ENCODE assay signal across 8 mouse cellular contexts in the genomic region with DNA sequence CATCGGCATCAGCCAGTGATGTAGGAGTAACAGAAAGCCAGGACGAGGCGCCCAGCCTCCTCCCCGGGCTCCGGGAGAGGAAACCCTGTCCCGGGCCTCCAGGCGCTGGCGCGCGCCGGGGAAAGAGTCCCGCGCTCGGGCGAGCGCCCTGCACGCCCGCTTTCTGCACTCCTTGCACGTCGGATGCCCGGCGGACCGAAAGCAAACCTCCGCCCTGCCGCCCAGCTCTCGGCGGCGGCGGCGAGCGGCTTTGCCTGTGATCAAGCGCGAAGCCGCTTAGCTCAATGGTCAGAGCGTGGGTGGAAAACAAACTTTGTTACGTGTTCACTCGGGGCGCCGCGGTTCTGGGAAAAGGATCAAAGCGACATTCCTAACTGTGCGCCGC. TPM values are rescaled to one million over a fixed set of nuclear protein-coding genes. Genes with fewer than 3 reads are reported as not detected.
DNase-seq lines count a peak whose midpoint lies in the region; ATAC-seq and TF ChIP-seq lines count a peak whose summit lies in the region.

No protein-coding gene starts in this region.

- under 1% methylated on average over 43 of the region's 43 CpGs for WGBS in bone marrow, adult 2 months
- WGBS in embryonic facial prominence, embryonic 15.5 days: 0% methylated on average over 43 of the region's 43 CpGs
- under 1% methylated on average over 43 of the region's 43 CpGs for WGBS in kidney, embryonic 14.5 days
- under 1% methylated on average over 43 of the region's 43 CpGs for WGBS in liver, embryonic 12.5 days (ENCODE audit: insufficient replicate concordance)
- under 1% methylated on average over 43 of the region's 43 CpGs for WGBS in stomach, embryonic 14.5 days

- DNase-seq in B cell, adult 2 months: peak; percentile 70 to 73
- peak; percentile 55 to 68 for DNase-seq in heart, adult 9 months (ENCODE audit: low spot score in 2 of 2)
- DNase-seq in naive thymus-derived CD4-positive, alpha-beta T cell, adult 2 months (ENCODE audit: low read depth): peak; percentile 64

- peak overlapping the region; percentile 80 for H3K27ac ChIP-seq in bone marrow, adult 2 months (ENCODE audit: control insufficient read depth, insufficient read depth, low read depth, low read length, poor library complexity)
- H3K27ac ChIP-seq in embryonic facial prominence, embryonic 15.5 days (replicated peaks): peak overlapping the region; percentile 93
- H3K27ac ChIP-seq in kidney, embryonic 14.5 days (ENCODE audit: low read depth, low read length): peak overlapping the region; percentile 91
- peak overlapping the region; percentile 96 for H3K27ac ChIP-seq in liver, embryonic 12.5 days
- H3K27ac ChIP-seq in stomach, embryonic 14.5 days (ENCODE audit: low read length): peak overlapping the region; percentile 92; the same call in 1 of the 2 replicates

- H3K36me3 ChIP-seq in embryonic facial prominence, embryonic 15.5 days: no peaks in the 10 kb centered on the region
- H3K36me3 ChIP-seq in kidney, embryonic 14.5 days (ENCODE audit: control insufficient read depth, insufficient read depth, low read length): no peaks in the 10 kb centered on the region
- H3K36me3 ChIP-seq in liver, embryonic 12.5 days: no peaks in the 10 kb centered on the region
- H3K36me3 ChIP-seq in stomach, embryonic 14.5 days (ENCODE audit: control insufficient read depth, insufficient read depth, low read length): no peaks in the 10 kb centered on the region

- no peaks in the 10 kb centered on the region; the same call in 1 of the 2 replicates for H3K4me1 ChIP-seq in bone marrow, adult 2 months (ENCODE audit: control insufficient read depth, insufficient read depth, low read length)
- H3K4me1 ChIP-seq in embryonic facial prominence, embryonic 15.5 days: peaks cover 16% of the 10 kb centered on the region
- peaks cover 8% of the 10 kb centered on the region; the same call in 1 of the 2 replicates for H3K4me1 ChIP-seq in kidney, embryonic 14.5 days (ENCODE audit: control insufficient read depth, insufficient read depth, low read length)
- peaks cover 55% of the 10 kb centered on the region for H3K4me1 ChIP-seq in liver, embryonic 12.5 days
- peaks cover 15% of the 10 kb centered on the region; the same call in 1 of the 2 replicates for H3K4me1 ChIP-seq in stomach, embryonic 14.5 days (ENCODE audit: control insufficient read depth, insufficient read depth, low read length)

- ATAC-seq in embryonic facial prominence, embryonic 15.5 days (ENCODE audit: insufficient number of reproducible peaks, low FRiP score, low TSS enrichment, low read depth): peak; percentile 67
- ATAC-seq in kidney, embryonic 14.5 days (ENCODE audit: low FRiP score, low TSS enrichment): peak; percentile 78
- peak; percentile 65 for ATAC-seq in liver, embryonic 12.5 days
- peak; percentile 59 for ATAC-seq in stomach, embryonic 14.5 days (ENCODE audit: insufficient number of reproducible peaks, insufficient read depth, low FRiP score, low read depth)

- peak overlapping the region; percentile 90 for H3K4me3 ChIP-seq in bone marrow, adult 2 months (replicated peaks; ENCODE audit: control insufficient read depth, low read depth, low read length)
- H3K4me3 ChIP-seq in embryonic facial prominence, embryonic 15.5 days (replicated peaks): peak overlapping the region; percentile 90
- peak overlapping the region; percentile 88 for H3K4me3 ChIP-seq in kidney, embryonic 14.5 days (ENCODE audit: low read length)
- H3K4me3 ChIP-seq in liver, embryonic 12.5 days: peak overlapping the region; percentile 97
- peak overlapping the region; percentile 91 for H3K4me3 ChIP-seq in stomach, embryonic 14.5 days (ENCODE audit: low read depth, low read length)

- peak overlapping the region; percentile 75 for H3K4me2 ChIP-seq in embryonic facial prominence, embryonic 15.5 days (replicated peaks)
- peak overlapping the region; percentile 84 for H3K4me2 ChIP-seq in kidney, embryonic 14.5 days (replicated peaks; ENCODE audit: low read depth, low read length)
- H3K4me2 ChIP-seq in liver, embryonic 12.5 days: peak overlapping the region; percentile 86
- H3K4me2 ChIP-seq in stomach, embryonic 14.5 days (replicated peaks; ENCODE audit: low read depth, low read length): peak overlapping the region; percentile 91

- no peaks in the 10 kb centered on the region for H3K9me3 ChIP-seq in embryonic facial prominence, embryonic 15.5 days (replicated peaks)
- H3K9me3 ChIP-seq in kidney, embryonic 14.5 days (ENCODE audit: control insufficient read depth, low read length): no peaks in the 10 kb centered on the region
- no peaks in the 10 kb centered on the region for H3K9me3 ChIP-seq in liver, embryonic 12.5 days (replicated peaks)
- H3K9me3 ChIP-seq in stomach, embryonic 14.5 days (ENCODE audit: control insufficient read depth, low read depth, low read length): no peaks in the 10 kb centered on the region

- peaks cover 14% of the 10 kb centered on the region for H3K27me3 ChIP-seq in embryonic facial prominence, embryonic 15.5 days
- no peaks in the 10 kb centered on the region for H3K27me3 ChIP-seq in kidney, embryonic 14.5 days (ENCODE audit: control insufficient read depth, insufficient read depth, low read length)
- H3K27me3 ChIP-seq in liver, embryonic 12.5 days (replicated peaks): no peaks in the 10 kb centered on the region
- no peaks in the 10 kb centered on the region for H3K27me3 ChIP-seq in stomach, embryonic 14.5 days (ENCODE audit: control insufficient read depth, insufficient read depth, low read length)

- no peak for TF ChIP-seq POLR2A in bone marrow, adult 2 months (IDR thresholded peaks at IDR 0.05; ENCODE audit: borderline replicate concordance, control insufficient read depth, low read depth, low read length)

- TF ChIP-seq CTCF in bone marrow, adult 2 months (IDR thresholded peaks at IDR 0.05; ENCODE audit: control insufficient read depth, insufficient read depth, low read length): no peak

- peak overlapping the region; percentile 94 for H3K9ac ChIP-seq in embryonic facial prominence, embryonic 15.5 days
- peak overlapping the region; percentile 93 for H3K9ac ChIP-seq in kidney, embryonic 14.5 days (ENCODE audit: low read depth, low read length)
- peak overlapping the region; percentile 96 for H3K9ac ChIP-seq in liver, embryonic 12.5 days
- H3K9ac ChIP-seq in stomach, embryonic 14.5 days (replicated peaks; ENCODE audit: low read depth, low read length): peak overlapping the region; percentile 85

RNA-seq across cellular contexts. Expression of a gene that starts 0.6 kb away (rescaled TPM):
- 5.9 and 6.3 TPM in 2 replicates for polyA plus RNA-seq in bone marrow, adult 2 months (2011; ENCODE audit: insufficient read depth, insufficient read length, low replicate concordance, missing spikeins)
- polyA plus RNA-seq in embryonic facial prominence, embryonic 15.5 days (2015; fragmentation: Nextera tagmentation; extraction: Ambion mirVana): 36.8 and 38.9 TPM in 2 replicates
- polyA plus RNA-seq in kidney, embryonic 14.5 days (2014; fragmentation: Nextera tagmentation; extraction: Ambion mirVana): 31.3 and 46.1 TPM in 2 replicates
- polyA plus RNA-seq in liver, embryonic 12.5 days (2016; fragmentation: Nextera tagmentation; extraction: Ambion mirVana): 25.0 and 25.9 TPM in 2 replicates
- 50.0 and 50.8 TPM in 2 replicates for polyA plus RNA-seq in stomach, embryonic 14.5 days (2014; fragmentation: Nextera tagmentation; extraction: Ambion mirVana)

Comparison
In these comparisons a context has a peak if more than half of its experiments do, and no peak if none do; other contexts are left out.
1. Peak in every context shown above with its lines: DNase-seq, ATAC-seq, H3K4me3 ChIP-seq and H3K27ac ChIP-seq.